Mouse (Mus musculus) brain, adult 2 months (tissue): ENCODE data around the gene Mafg.
"Not testable (repeated sequence)": the region's sequence is repeated elsewhere in the genome, so short reads cannot be mapped to it uniquely, and the experiment has no call there.

Experiments
- DNase-seq: peaks from one replicate; pipeline ENCODE4 v3.0.0; 2011; ENCODE audit warnings: low read depth, low spot score

Gene Mafg

GRCm38 (mm10) chr11:120633520-120634343 is at the start of gene Mafg:
Mafg (minus strand) TSS chr11:120633600.
- peak; percentile 98 for DNase-seq

DNA sequence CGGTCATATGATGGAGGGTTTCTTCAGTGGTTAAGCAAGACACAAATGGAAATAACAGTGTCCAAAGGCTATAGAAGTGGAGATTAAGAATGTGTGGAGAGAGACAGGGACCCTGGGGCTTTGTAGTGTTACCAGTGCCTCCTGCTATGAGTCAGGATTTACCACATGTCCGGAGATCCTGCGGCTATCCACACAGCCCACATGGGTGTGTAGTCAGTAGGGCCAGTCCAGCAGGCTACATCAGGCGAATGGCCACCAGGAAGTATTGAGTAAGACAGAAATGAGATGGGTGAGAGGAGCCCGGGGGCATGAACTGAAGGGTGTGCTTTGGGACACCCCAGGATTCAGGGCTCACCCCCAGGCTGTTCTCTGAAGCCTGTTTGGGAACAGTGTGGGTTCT is 49.3 kb upstream of the Mafg start:
- DNase-seq: no peak

DNA sequence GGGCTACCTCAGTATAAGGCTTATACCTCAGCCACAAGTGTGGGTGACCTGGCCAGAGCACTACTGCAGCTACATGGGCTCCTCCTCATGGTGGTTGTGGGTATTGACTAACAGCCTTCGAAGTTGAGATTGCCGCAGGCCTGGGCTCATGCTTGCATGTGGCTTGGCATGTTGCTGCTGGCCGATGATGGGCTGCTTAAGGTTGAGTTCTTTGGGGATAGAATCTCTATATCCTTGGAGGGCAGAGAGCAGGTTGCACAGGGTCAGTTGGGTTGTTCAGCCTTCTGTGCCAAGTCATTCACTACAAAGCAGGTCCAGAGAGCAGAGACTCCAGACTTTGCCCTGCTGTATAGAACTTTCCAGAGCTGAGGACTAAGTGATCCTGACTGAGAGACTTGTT is 46.5 kb upstream of the Mafg start:
- peak; percentile 33 for DNase-seq

DNA sequence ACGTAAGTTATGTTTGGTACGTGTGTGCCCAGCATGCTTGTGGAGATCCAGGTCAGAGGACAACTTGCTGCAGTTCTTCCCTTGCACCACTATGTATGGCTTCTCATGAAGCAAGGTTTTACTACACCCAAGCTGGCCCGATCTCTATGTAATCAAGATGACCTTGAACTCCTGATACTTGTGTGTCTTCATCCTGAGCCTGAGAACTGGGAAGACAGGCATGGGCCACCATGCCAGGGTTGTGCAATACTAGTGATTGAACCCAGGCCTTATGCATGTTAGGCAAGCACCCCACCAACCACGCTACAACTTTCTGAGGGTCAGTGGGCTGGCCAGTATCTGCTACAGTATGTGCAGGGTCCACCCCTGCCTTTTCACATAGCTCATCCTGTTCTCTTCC is 43.6 kb upstream of the Mafg start:
- no peak for DNase-seq

- not testable (repeated sequence) for DNase-seq
These were observed 42.5 kb upstream of the Mafg start for GRCm38 (mm10) chr11:120675875-120676274.

DNA sequence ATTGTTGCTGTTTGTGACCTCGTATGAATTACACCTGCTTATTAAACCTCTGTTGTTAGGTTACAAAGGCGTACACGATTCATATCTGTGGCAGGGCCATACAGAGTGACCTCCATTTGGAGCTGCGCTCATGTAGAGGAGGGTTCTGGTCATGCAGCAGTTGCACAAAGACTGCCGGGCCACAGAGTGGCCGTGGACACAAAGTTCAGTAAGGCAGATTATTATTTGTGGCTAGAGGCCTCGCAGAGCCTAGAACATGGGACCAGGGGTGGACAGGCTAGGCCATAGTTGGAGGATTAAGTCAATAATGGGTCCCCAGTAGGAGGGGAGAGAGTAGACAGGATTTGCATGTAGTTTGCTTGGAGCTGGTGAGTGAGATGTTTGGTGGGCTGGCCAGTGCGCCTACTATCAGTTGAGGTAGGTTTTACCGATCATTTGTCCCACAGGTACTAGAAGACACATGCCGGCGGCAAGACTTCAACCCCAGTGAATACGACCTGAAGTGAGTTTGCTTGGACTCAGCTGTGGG is 40.3 kb upstream of the Mafg start:
- DNase-seq: no peak

- DNase-seq: peak; percentile 95
These were observed 39.5 kb upstream of the Mafg start, which contains the start of gene Aspscr1 for GRCm38 (mm10) chr11:120672687-120673593. Aspscr1 (plus strand) TSS chr11:120672973.

GRCm38 (mm10) chr11:120666617-120667016 is 33.2 kb upstream of the Mafg start:
- DNase-seq: peak; percentile 18

GRCm38 (mm10) chr11:120665406-120665805 is 32.0 kb upstream of the Mafg start:
- peak; percentile 20 for DNase-seq

GRCm38 (mm10) chr11:120663714-120664113 is 30.3 kb upstream of the Mafg start:
- DNase-seq: no peak

- DNase-seq: no peak
These were observed 29.4 kb upstream of the Mafg start for GRCm38 (mm10) chr11:120662759-120663158.

DNA sequence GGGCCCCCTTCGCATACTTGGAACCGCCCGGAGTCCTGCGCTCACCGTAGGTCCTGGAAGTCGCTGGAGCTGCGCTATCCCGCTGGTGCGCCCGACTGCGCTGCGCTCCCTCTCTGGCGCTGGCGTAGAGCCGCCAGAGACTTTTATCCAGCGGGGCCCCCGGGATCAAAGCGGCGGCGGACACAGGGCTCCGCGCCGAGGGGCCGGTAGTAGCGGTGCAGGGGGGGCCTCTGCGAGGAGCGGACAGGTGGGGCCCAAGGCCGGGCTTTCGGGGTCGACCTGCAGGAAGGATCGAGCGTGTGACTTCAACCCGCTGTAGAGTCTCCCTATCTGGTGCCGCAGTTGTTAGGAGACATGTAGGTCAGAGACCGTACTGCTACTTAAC is 27.7 kb upstream of the Mafg start, which contains the start of gene Notum:
TSS of gene Notum (minus strand) at position 100 of the 385 bp plus-strand sequence.
- DNase-seq: no peak

DNA sequence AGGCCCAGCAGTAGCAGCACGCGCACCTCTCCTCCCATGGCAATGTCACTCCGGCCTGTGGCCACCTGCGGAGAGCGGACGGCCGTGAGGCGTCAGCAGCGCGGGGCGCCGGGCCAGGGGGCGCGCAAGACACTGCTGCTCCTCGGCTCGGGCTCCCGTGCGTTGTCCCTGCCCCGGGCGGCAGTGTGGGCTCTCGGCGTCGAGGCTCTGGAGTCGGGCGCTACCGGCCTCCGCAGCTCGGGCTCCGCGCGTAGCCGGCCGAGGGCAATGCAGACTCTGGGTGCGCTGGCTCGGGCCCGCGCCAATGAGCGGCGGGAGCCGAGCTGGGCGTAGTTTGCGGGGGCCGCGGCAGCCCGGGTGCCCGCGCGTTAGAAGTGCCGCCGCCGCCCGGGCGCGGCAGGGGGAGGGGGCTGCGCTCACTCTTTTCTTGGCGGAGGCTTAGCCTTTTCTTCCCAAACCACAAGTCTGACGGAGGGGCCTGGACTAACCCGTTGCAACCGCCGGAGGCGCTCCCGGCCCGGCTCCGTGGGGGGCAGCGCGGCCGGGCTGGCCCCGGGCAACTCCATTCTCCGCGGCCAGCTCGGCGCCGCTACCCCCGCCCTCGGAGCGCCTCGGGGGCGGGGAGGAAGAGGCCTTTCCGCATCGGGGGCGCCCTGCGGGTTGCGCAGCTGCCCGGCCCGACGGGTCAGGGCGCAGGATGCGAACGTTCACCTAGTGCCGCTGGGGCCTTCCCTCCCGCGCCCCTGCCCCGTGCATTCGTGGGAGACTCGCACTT is 27.1 kb upstream of the Mafg start:
- DNase-seq: no peak

DNA sequence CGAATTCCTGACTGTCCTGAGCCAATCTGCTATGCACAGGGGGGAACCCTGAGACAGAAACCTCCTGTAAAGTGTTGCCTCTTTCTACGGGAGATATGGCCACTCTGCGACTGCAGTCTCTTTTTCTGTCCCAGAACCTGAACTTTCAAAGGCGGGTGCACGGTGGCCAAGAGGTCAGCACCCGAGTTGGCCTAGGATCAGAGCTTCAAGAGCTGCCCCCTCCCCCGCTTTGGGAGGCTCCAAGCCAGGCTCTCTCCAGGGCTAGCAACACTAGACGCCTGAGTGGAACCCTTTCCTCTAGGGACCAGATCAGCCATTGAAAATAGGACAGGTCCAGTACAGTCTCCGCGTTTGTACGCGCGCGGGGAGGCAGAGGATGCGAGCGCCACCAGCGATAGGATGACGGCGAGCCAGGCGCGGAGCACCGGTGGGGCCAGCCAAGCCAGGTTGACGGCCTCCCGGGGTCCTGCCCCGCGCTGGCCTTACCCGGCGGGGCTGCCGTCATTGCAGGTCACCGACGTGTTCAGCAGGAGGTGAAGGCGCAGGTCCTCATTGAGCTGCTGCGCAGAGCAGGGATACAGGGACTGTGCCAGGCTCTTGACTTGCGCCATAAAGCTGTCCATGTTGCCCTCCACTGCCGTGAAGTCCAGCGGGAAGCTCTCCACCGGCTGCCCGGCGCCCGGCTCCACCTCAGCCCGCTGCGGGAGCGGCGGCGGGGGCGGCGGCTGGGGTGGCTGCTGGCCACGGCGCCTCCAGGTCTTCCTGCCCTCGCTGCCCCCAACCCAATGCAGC is 26.3 kb upstream of the Mafg start:
- DNase-seq: no peak

GRCm38 (mm10) chr11:120658876-120659410 is 25.5 kb upstream of the Mafg start:
- DNase-seq: peak; percentile 73

GRCm38 (mm10) chr11:120657301-120657700 is 23.9 kb upstream of the Mafg start:
- DNase-seq: no peak

GRCm38 (mm10) chr11:120654741-120655140 is 21.3 kb upstream of the Mafg start:
- DNase-seq: no peak

GRCm38 (mm10) chr11:120651872-120652271 is 18.5 kb upstream of the Mafg start:
- DNase-seq: no peak

GRCm38 (mm10) chr11:120648001-120648476 is 14.6 kb upstream of the Mafg start, which contains the start of gene Myadml2:
Myadml2 (minus strand) TSS chr11:120648158.
- peak; percentile 74 for DNase-seq
